Mouse (Mus musculus) right cerebral cortex, postnatal 36 days (tissue): ENCODE results near the gene Cnnm2.

Source experiments
- DNase-seq, 2 experiments: peaks; one replicate each; pipeline ENCODE4 v3.0.0; 2022; ENCODE audit warnings: low spot score in 2 of 2, mixed read lengths in 1 of 2

Cnnm2 gene

GRCm38 (mm10) chr19:46846459-46846858 is 85.1 kb downstream of the Cnnm2 start:
- no peak for DNase-seq

- DNase-seq = no peak
Measured at GRCm38 (mm10) chr19:46848381-46849268, 87.2 kb downstream of the Cnnm2 start.

DNA sequence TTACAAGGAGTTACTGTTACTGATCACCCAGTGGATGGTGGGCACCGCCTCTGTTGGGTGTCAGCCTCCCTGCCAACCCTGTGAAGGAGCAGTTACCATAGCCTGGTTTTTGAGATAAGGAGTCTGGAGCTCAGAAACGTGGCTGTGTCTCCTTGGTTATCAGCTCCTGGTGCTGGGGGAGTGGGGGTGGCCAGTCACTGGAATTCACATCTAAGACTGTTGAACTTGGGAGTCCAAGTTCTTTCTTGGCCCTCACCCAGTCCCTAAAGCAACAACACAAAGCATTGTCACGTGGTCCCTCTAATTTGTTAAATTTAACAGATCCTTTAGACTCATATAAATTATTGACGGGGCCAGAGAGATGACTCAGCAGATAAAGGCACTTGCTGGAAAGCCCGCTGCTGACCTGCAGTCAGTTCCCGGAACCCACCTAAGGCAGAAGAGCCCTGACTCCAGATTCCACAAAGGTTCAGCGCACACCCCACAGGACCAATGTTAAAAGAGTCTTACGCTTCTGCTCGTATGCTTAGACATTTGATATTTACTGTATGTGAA is 88.1 kb downstream of the Cnnm2 start:
- DNase-seq = no peak

DNA sequence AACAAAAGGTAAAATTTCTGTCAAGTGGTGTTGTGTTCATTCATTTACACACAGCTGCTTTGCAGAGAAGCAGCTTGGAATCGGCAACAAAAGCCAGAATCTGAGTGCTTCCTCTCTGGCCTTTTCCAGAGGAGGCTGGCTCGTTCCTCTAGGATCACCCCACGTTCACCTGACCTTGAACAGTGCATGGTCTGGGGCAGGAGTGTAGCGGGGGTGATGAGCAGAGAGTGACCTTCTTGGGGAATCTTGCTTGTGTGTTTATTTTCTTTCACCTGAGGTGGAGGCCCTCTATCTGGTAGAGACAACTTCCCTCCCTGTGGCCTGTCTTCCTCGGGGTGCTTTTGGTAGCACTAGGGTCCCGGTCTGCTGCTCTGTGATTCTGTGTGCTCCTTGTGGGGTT is 94.8 kb downstream of the Cnnm2 start:
- no peak for DNase-seq

DNA sequence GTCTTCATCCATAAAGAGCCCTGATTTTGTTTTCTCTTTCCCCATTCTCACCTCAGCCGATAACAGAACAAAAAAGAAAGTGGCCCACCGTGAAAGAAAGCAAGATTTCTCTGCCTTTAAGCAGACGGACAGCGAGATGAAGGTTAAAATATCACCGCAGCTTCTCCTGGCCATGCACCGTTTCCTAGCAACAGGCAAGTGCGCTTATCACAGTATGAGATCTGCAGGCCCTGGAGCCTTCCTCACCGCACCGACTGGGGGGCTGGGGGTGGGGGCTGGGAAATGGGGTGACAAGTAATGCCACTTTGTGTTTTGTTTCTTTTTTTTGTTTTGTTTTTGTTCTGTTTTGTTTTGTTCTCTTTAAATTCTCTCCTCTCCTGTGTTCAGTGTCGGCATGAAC is 95.4 kb downstream of the Cnnm2 start:
- DNase-seq = no peak

GRCm38 (mm10) chr19:46857277-46857989 is 96.0 kb downstream of the Cnnm2 start:
- DNase-seq = no peak

DNA sequence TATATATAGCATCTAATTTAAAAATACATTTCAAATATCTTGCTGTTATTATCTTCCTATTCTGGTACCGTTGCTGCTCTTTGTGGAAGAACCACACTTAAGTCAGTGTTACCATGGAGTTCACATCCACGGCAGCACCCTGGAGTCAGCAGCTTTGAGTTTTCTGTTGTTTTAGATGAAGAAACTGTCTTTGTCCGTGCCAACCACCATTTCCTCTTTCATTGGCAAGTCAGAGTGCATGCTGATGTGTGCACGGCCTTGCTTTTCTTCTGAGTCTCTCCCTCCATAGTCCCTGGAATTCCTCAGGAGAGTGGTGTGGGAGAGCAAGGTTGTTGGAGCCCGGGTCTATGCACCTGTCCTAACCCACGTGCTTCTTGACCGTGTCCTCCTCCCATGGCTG is 96.8 kb downstream of the Cnnm2 start:
- no peak for DNase-seq

- no peak for DNase-seq
Measured at GRCm38 (mm10) chr19:46862556-46862955, 101.2 kb downstream of the Cnnm2 start.

DNA sequence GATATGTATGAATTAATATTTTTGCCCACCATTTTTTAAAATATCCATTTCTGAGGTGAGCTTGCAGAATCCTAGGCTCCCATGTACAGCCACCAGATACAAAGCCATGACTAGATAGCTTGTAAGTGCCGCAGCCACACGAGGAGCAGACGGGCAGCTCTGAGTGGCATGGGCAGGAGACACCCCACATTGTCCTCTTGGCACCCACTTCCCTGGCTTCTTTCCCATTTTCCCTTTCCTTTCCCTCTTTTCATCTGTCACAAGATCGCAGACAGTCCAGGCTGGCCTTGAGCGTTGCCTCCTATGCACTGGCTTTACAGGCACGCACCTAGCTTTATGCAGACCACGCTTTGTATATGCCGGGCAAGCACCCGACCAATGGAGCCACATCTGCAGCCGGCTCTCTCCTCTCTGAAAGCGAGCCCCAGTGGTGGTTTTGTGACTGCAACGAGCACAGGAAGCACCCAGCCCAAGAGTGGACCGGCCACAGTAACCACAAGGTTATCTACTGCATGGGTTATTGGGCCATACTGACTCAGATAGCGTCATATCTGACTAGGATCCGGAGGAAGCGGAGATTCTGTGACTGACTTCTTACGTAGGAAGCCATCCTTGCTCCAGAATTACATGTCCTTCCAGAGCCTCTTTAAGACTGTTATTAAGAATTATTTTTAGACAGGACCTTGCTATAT is 102.0 kb downstream of the Cnnm2 start:
- no peak for DNase-seq

- no peak for DNase-seq
Measured at GRCm38 (mm10) chr19:46864079-46864478, 102.7 kb downstream of the Cnnm2 start.

GRCm38 (mm10) chr19:46864731-46865331 is 103.4 kb downstream of the Cnnm2 start:
- DNase-seq = no peak

DNA sequence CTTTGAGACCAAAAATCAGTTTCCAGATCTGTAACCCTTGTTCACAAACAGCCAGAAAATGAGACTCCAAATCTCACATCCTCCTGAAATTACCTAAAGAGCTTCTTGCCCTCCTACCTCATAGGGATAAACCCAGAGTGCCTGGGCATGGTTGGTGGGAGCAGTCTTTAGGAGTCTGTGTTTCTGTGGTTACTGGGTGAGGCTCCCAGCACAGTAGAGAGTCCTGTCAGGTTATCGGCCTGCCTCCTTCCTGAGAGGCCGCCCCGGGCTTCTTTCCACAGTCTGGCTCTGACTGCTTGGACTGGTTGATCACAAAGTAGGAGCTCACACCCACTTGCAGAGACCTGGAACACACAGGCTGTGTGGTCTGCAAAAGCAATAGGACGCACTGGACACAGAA is 104.0 kb downstream of the Cnnm2 start:
- no peak for DNase-seq

GRCm38 (mm10) chr19:46869049-46869448 is 107.7 kb downstream of the Cnnm2 start:
- no peak for DNase-seq

DNA sequence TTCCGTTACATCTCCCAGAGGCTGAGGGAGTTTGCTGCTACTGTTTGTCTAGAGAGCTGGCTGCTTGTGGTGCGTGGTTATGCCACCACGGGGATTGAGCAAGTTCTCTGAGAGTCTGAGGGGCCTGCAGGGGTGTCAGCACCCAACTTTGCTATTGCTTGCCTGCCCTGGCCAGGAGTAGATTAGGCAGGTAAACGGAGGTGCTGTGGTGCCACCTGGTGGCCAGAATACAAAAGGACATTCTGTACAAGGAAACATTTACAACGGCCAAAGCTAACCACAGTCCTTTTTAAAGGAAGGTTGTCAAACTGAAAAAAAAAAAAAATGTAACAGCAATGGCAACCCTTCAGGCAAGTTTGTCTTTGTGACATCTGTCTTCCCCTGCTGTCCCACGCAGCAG is 108.1 kb downstream of the Cnnm2 start:
- peak; percentile 71 for DNase-seq

GRCm38 (mm10) chr19:46871096-46871495 is 109.7 kb downstream of the Cnnm2 start:
- DNase-seq = peak in 1 of 2 experiments; percentile 44

DNA sequence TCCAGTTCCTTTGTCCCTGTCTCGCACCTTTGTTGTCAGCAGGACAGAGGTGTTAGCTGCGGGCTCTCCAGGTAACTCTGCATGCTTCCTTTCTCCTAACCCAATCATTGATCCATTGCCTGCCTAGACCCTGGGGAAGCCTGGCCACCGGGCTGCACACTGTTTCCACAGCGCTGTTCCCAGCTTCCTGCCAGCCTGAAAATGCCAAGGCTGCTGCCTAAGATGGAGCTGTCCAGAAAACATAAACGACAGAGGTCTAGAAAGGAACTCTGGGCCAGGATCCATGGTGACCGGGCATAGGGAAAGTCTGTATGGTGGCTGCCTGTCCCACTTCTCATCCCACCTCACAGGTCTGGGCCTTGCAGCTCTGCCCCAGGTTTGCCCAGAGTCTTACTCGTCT is 110.3 kb downstream of the Cnnm2 start:
- DNase-seq = no peak

DNA sequence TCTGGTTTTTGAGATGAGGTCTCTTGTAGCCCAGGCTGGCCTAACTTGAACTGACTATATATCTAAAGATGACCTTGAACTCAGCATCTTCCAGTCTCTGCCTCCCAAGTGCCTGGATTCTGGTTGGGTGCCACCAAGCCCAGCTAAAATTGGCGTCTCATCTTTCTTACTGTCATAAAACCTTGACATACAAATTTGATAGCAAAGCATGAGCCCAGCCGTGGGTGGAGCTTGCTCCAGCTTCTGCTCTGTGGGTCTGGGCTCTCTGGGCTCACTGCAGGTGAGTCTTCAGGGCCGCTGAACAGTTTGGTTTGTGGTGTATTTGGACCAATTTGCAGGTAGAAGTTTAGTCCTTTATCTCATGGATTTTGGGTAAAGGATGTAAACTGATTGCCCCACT is 112.5 kb downstream of the Cnnm2 start:
- no peak for DNase-seq

DNA sequence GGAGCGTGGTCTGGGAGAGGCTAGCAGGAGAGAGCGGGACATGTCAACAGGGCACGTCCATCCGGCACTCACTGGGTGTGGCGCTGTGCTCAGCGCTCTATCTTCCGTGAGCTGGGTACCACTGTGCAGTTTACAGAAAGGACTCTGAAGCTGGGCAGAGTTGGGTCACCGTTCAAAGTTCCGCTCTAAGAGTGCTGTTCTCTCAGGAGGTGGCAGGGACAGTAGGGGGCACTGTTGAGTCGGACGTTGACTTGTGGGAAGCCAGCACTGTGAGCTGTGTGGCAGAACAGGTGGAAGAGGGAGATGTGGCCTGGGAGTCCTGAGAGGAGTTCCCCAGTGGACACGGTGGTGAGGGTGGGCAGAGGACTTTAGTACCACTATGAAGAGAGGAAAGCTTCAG is 114.4 kb downstream of the Cnnm2 start:
- peak; percentile 57 to 72 for DNase-seq

DNA sequence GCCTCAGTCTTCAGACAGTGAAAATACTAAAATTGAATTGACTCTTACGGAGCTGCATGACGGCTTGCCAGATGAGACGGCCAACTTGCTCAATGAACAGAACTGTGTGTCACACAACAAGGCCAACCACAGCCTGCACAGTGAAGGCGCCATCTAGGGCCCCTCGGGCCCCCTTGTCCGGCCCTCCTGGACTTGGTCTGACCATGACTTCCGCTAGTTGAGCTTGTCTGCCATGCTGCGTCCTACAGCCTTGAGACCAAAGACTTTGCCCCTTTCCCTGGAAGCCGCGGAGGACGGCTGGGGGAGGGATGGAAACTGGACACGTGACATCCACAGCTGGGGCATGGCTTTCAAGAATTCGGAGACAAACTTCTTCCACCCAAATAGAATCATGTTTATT is 116.5 kb downstream of the Cnnm2 start:
- DNase-seq = no peak

GRCm38 (mm10) chr19:46878346-46878745 is 117.0 kb downstream of the Cnnm2 start:
- peak; percentile 49 to 56 for DNase-seq

DNA sequence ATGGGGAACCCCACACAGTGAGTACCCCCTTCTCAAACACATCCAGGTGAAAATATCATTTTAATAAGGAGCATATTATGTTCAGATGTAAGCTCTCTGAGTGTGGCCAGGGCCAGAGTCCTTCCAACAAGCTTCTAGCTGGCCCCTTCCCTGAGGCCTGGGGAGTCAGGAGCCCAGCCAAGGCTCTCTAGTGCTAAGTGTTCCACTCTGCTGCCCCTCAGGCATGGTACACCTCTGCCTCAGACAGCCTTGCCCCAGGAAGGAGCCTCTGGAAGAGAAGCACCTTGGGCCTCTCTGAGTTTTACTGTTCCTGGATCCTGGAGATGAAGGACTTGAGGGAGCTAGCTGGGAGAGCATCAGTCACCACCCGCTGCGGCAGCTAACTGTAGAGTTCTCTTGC is 118.5 kb downstream of the Cnnm2 start:
- DNase-seq = no peak

DNA sequence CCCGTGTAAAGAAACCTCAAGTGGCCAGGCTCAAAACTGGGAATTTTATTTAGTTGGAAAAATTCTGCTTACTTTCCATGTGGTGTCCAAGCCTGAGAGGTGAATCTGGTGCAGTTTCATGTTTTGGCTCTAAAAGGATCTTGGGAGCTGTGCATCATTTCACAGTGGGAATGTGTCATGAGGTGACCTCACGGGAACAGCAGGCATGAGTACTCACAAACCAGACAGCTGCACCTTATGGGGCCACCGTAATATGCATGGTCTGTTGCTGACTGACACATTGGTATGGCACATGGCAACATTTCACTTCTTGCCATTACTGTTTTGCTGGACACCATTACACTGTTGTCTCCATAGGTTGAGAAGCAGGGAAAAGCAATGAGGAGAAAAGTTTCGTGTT is 124.0 kb downstream of the Cnnm2 start:
- DNase-seq = no peak
